In genomic region chr1:162008208-162008607, GRCm38 (mm10) we compare ENCODE assay signal across 15 mouse cellular contexts. TPM values are rescaled to one million over a fixed set of nuclear protein-coding genes. Genes with fewer than 3 reads are reported as not detected.
DNase-seq lines count a peak whose midpoint lies in the region; ATAC-seq and TF ChIP-seq lines count a peak whose summit lies in the region.
"Had no signal": no experiment of that assay in that cellular context is flagged by ENCODE, and none has a peak within 500 bp of the region (broad histone marks: within the 10 kb centered on the region; RNA-seq: fewer than 3 reads in every experiment).

No protein-coding gene starts in this region.

- no peak for ATAC-seq in hindbrain, embryonic 11.5 days (ENCODE audit: low FRiP score)
- no peak for ATAC-seq in hindbrain, postnatal 0 days
- no peak for ATAC-seq in intestine, embryonic 16.5 days

- H3K4me1 ChIP-seq in hindbrain, embryonic 11.5 days (replicated peaks; ENCODE audit: control insufficient read depth, insufficient read depth, low read length), result peaks cover 5% of the 10 kb centered on the region
- no peaks in the 10 kb centered on the region for H3K4me1 ChIP-seq in hindbrain, postnatal 0 days (ENCODE audit: insufficient read depth, low read length)
- peaks cover 22% of the 10 kb centered on the region for H3K4me1 ChIP-seq in intestine, embryonic 16.5 days (ENCODE audit: control insufficient read depth, insufficient read depth, low read length)

- no peaks in the 10 kb centered on the region for H3K36me3 ChIP-seq in hindbrain, embryonic 11.5 days (ENCODE audit: control insufficient read depth, insufficient read depth, low read length)
- peaks cover 3% of the 10 kb centered on the region; the same call in 1 of the 2 replicates for H3K36me3 ChIP-seq in hindbrain, postnatal 0 days (ENCODE audit: insufficient read depth, low read length)
- no peaks in the 10 kb centered on the region for H3K36me3 ChIP-seq in intestine, embryonic 16.5 days (ENCODE audit: control insufficient read depth, insufficient read depth, low read length)
- H3K36me3 ChIP-seq: G1E had no signal

- no peak overlapping the region for H3K9ac ChIP-seq in hindbrain, embryonic 11.5 days (ENCODE audit: low read depth, low read length)
- H3K9ac ChIP-seq in hindbrain, postnatal 0 days (replicated peaks; ENCODE audit: low read length), result no peak overlapping the region
- no peak overlapping the region for H3K9ac ChIP-seq in intestine, embryonic 16.5 days (ENCODE audit: low read depth, low read length)

- TF ChIP-seq CTCF in hindbrain, postnatal 0 days (IDR thresholded peaks at IDR 0.05; ENCODE audit: low read depth), result no peak

- H3K4me2 ChIP-seq in hindbrain, embryonic 11.5 days (replicated peaks; ENCODE audit: low read depth, low read length), result no peak overlapping the region
- H3K4me2 ChIP-seq in hindbrain, postnatal 0 days (ENCODE audit: low read depth, low read length), result no peak overlapping the region
- H3K4me2 ChIP-seq in intestine, embryonic 16.5 days (ENCODE audit: low read depth, low read length), result no peak overlapping the region

- no peaks in the 10 kb centered on the region for H3K27me3 ChIP-seq in hindbrain, embryonic 11.5 days (ENCODE audit: control insufficient read depth, insufficient read depth, low read length)
- no peaks in the 10 kb centered on the region for H3K27me3 ChIP-seq in hindbrain, postnatal 0 days (ENCODE audit: insufficient read depth, low read length)
- H3K27me3 ChIP-seq in intestine, embryonic 16.5 days (replicated peaks; ENCODE audit: control insufficient read depth, insufficient read depth, low read length), result no peaks in the 10 kb centered on the region

- 67% methylated on average over 4 of the region's 4 CpGs for WGBS in hindbrain, embryonic 11.5 days
- WGBS in hindbrain, postnatal 0 days, result 68% methylated on average over 4 of the region's 4 CpGs
- WGBS in intestine, embryonic 16.5 days, result 51% methylated on average over 4 of the region's 4 CpGs

- DNase-seq in embryo, embryonic 11 days, result peak; percentile 75
- no peak for DNase-seq in embryo, embryonic 10 days (ENCODE audit: low spot score)
- DNase-seq in hindbrain, embryonic 11.5 days (ENCODE audit: low spot score), result no peak
- no peak for DNase-seq in hindbrain, postnatal 0 days (ENCODE audit: low spot score)
- DNase-seq in 3T3-L1 (ENCODE audit: low read depth, low spot score), result peak; percentile 54
- DNase-seq in right cerebral cortex, adult 18-20 months, result no peak
- DNase-seq in adipocyte (ENCODE audit: low spot score), result no peak
- DNase-seq: adrenal gland, adult 8-10 months; cerebellum, adult 11-12 months; lung, adult 18-20 months; thymus, postnatal 36 days had no signal

- H3K4me3 ChIP-seq in hindbrain, embryonic 11.5 days (ENCODE audit: low read depth, low read length), result no peak overlapping the region
- no peak overlapping the region for H3K4me3 ChIP-seq in hindbrain, postnatal 0 days (ENCODE audit: low read length)
- H3K4me3 ChIP-seq in intestine, embryonic 16.5 days (ENCODE audit: low read length), result no peak overlapping the region

- H3K9me3 ChIP-seq in hindbrain, embryonic 11.5 days (ENCODE audit: control insufficient read depth, low read length), result no peaks in the 10 kb centered on the region
- no peaks in the 10 kb centered on the region for H3K9me3 ChIP-seq in hindbrain, postnatal 0 days (ENCODE audit: low read length)
- no peaks in the 10 kb centered on the region for H3K9me3 ChIP-seq in intestine, embryonic 16.5 days (ENCODE audit: control insufficient read depth, low read length)
- H3K9me3 ChIP-seq: G1E had no signal

- H3K27ac ChIP-seq in hindbrain, embryonic 11.5 days (ENCODE audit: low read depth, low read length), result peak overlapping the region; percentile 39; the same call in 1 of the 2 replicates
- no peak overlapping the region for H3K27ac ChIP-seq in hindbrain, postnatal 0 days
- peak overlapping the region; percentile 47 for H3K27ac ChIP-seq in intestine, embryonic 16.5 days (ENCODE audit: low read length)

RNA-seq across cellular contexts. Expression of gene 4930558K02Rik, which starts 28.8 kb away (rescaled TPM):
- polyA plus RNA-seq in hindbrain, embryonic 11.5 days (2014; fragmentation: Nextera tagmentation; extraction: Ambion mirVana), result not detected in 2 replicates
- total RNA-seq in hindbrain, postnatal 0 days (2014; rRNA removed), result not detected in 2 replicates
- 0.19 and 0.35 TPM in 2 replicates for polyA plus RNA-seq in hindbrain, postnatal 0 days (2015; fragmentation: Nextera tagmentation; extraction: Ambion mirVana)
- not detected in 2 replicates for polyA plus RNA-seq in intestine, embryonic 16.5 days (2015; fragmentation: Nextera tagmentation; extraction: Ambion mirVana)
- total RNA-seq: adrenal gland, adult 8-10 months; G1E; monocyte, adult 5-6 weeks had no signal
- polyA plus RNA-seq: G1E; spleen, adult 2 months had no signal

RNA-seq across cellular contexts. Expression of gene Pigc, which starts 39.2 kb away (rescaled TPM):
- polyA plus RNA-seq in hindbrain, embryonic 11.5 days (2014; fragmentation: Nextera tagmentation; extraction: Ambion mirVana), result 33.3 and 38.6 TPM in 2 replicates
- 8.4 and 12.6 TPM in 2 replicates for total RNA-seq in hindbrain, postnatal 0 days (2014; rRNA removed)
- 24.1 and 26.1 TPM in 2 replicates for polyA plus RNA-seq in hindbrain, postnatal 0 days (2015; fragmentation: Nextera tagmentation; extraction: Ambion mirVana)
- 35.3 and 35.8 TPM in 2 replicates for polyA plus RNA-seq in intestine, embryonic 16.5 days (2015; fragmentation: Nextera tagmentation; extraction: Ambion mirVana)

Comparison
In these comparisons a context has a peak if more than half of its experiments do, and no peak if none do; other contexts are left out.
1. DNase-seq: peak in embryo, embryonic 11 days (single experiment) and 3T3-L1 (single experiment); none in embryo, embryonic 10 days (single experiment), hindbrain, embryonic 11.5 days (single experiment), hindbrain, postnatal 0 days (single experiment), right cerebral cortex, adult 18-20 months (single experiment) and adipocyte (single experiment).